Mouse (Mus musculus): Measurements from ENCODE around the gene Svopl. TPM values are rescaled to one million over a fixed set of nuclear protein-coding genes. Genes with fewer than 3 reads are reported as not detected.

The Svopl gene
- total and polyA plus RNA-seq, 3 experiments: 0.39 to 2.1 (median 0.41) TPM

GRCm38 (mm10) chr6:38027771-38028170 is 19.0 kb downstream of the Svopl start:
- peaks cover 8% of the 10 kb centered on the region for H3K4me1 ChIP-seq (ENCODE audit: control insufficient read depth, insufficient read depth, low read length)
- no peak for TF ChIP-seq EP300 (IDR thresholded peaks at IDR 0.05; ENCODE audit: insufficient read depth, low read depth, low read length)
- WGBS: 46% methylated on average over 1 of the region's 1 CpGs
- H3K27me3 ChIP-seq (ENCODE audit: control insufficient read depth, insufficient read depth, low read length): no peaks in the 10 kb centered on the region
- no peak for DNase-seq
- no peak overlapping the region for H3K4me3 ChIP-seq
- H3K9ac ChIP-seq (ENCODE audit: low read depth, low read length): no peak overlapping the region
- no peaks in the 10 kb centered on the region for H3K79me2 ChIP-seq (replicated peaks; ENCODE audit: control insufficient read depth, insufficient read depth, low read length)
- intact Hi-C loops (cut with DNase I): no loop called here
- no peaks in the 10 kb centered on the region for H3K36me3 ChIP-seq (ENCODE audit: control insufficient read depth, insufficient read depth, low read length)
- H3K27ac ChIP-seq: no peak overlapping the region

DNA sequence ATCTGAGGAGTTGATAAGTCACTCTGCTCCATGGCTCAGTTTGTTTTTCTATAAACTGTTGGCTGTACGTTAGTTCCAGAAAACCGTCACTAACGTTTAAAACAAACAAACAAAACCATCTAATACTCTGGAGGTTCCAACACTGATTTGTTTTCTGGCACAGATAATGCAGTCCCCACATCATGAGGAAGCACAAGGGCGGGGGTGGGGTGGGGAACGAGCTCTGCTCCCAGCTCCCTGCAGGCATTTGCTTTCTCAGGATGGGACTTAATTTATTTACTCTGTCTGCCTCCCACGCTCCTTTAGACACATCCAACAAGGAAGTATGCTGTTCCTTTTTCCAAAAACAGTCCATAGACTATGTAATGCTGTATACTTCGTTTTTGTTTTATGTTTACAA is 23.5 kb downstream of the Svopl start:
- Histone ChIP-seq H3K9ac (ENCODE audit: low read depth, low read length) (no peak overlapping the region), H3K79me2 (replicated peaks; ENCODE audit: control insufficient read depth, insufficient read depth, low read length) (no peaks in the 10 kb centered on the region), H3K4me3 (no peak overlapping the region), H3K27ac (peak overlapping the region; percentile 32), H3K27me3 (ENCODE audit: control insufficient read depth, insufficient read depth, low read length) (no peaks in the 10 kb centered on the region), H3K36me3 (ENCODE audit: control insufficient read depth, insufficient read depth, low read length) (no peaks in the 10 kb centered on the region), H3K4me1 (ENCODE audit: control insufficient read depth, insufficient read depth, low read length) (peaks cover 3% of the 10 kb centered on the region; the same call in 1 of the 2 replicates)
- no peak for TF ChIP-seq CTCF (IDR thresholded peaks at IDR 0.05)
- TF ChIP-seq EP300 (IDR thresholded peaks at IDR 0.05; ENCODE audit: insufficient read depth, low read depth, low read length): no peak
- TF ChIP-seq POLR2A (IDR thresholded peaks at IDR 0.05; ENCODE audit: insufficient read depth, low read depth, low read length): no peak
- no peak for DNase-seq
- 22% methylated on average over 7 of the region's 7 CpGs for WGBS
- intact Hi-C loops (cut with DNase I): loop anchor here (5.0 kb wide), 1 partner anchor 34 kb away; no protein-coding TSS in a partner anchor

- Histone ChIP-seq H3K79me2 (replicated peaks; ENCODE audit: control insufficient read depth, insufficient read depth, low read length) (no peaks in the 10 kb centered on the region), H3K27me3 (ENCODE audit: control insufficient read depth, insufficient read depth, low read length) (no peaks in the 10 kb centered on the region), H3K4me1 (ENCODE audit: control insufficient read depth, insufficient read depth, low read length) (peaks cover 3% of the 10 kb centered on the region; the same call in 1 of the 2 replicates), H3K36me3 (ENCODE audit: control insufficient read depth, insufficient read depth, low read length) (no peaks in the 10 kb centered on the region), H3K9ac (ENCODE audit: low read depth, low read length) (no peak overlapping the region), H3K4me3 (no peak overlapping the region), H3K27ac (no peak overlapping the region)
- DNase-seq: no peak
- 85% methylated on average over 7 of the region's 7 CpGs for WGBS
- intact Hi-C loops (cut with DNase I): loop anchor here (5.0 kb wide), 1 partner anchor 36 kb away; no protein-coding TSS in a partner anchor
- TF ChIP-seq EP300 (IDR thresholded peaks at IDR 0.05; ENCODE audit: insufficient read depth, low read depth, low read length) (no peak), POLR2A (IDR thresholded peaks at IDR 0.05; ENCODE audit: insufficient read depth, low read depth, low read length) (no peak), CTCF (IDR thresholded peaks at IDR 0.05) (no peak)
Observed at GRCm38 (mm10) chr6:38021406-38021805, 25.4 kb downstream of the Svopl start.

DNA sequence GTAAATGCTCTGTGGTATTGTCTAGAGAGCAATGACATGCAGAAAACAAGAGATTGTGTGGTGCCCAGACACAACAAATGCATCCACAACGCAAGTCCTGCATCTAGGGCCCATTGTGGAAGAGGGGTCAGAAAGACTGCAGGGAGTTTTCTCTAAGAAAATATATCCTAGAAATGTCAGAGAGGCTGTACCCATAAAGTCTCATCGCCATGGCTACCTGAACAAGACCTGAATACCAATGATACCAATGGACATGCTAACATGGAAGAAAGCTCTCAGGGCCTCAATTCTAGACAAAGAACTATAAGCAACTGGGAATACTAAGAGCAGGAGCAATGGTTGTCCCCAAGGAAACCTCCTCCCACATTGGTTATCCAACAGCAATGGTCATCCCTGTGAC is 34.0 kb downstream of the Svopl start:
- Histone ChIP-seq H3K4me1 (ENCODE audit: control insufficient read depth, insufficient read depth, low read length) (no peaks in the 10 kb centered on the region), H3K4me3 (no peak overlapping the region), H3K9ac (ENCODE audit: low read depth, low read length) (no peak overlapping the region), H3K27me3 (ENCODE audit: control insufficient read depth, insufficient read depth, low read length) (0 out of 2 replicates have a peak, but pooled peaks cover 1% of the 10 kb centered on the region), H3K27ac (no peak overlapping the region), H3K79me2 (replicated peaks; ENCODE audit: control insufficient read depth, insufficient read depth, low read length) (no peaks in the 10 kb centered on the region), H3K36me3 (ENCODE audit: control insufficient read depth, insufficient read depth, low read length) (no peaks in the 10 kb centered on the region)
- intact Hi-C loops (cut with DNase I): no loop called here
- WGBS: 93% methylated on average over 2 of the region's 2 CpGs
- DNase-seq: no peak
- no peak for TF ChIP-seq CTCF (IDR thresholded peaks at IDR 0.05)
- no peak for TF ChIP-seq EP300 (IDR thresholded peaks at IDR 0.05; ENCODE audit: insufficient read depth, low read depth, low read length)
- TF ChIP-seq POLR2A (IDR thresholded peaks at IDR 0.05; ENCODE audit: insufficient read depth, low read depth, low read length): no peak

GRCm38 (mm10) chr6:38007459-38007858 is 39.3 kb downstream of the Svopl start:
- Histone ChIP-seq H3K9ac (ENCODE audit: low read depth, low read length) (no peak overlapping the region), H3K27me3 (ENCODE audit: control insufficient read depth, insufficient read depth, low read length) (0 out of 2 replicates have a peak, but pooled peaks cover 1% of the 10 kb centered on the region), H3K4me1 (ENCODE audit: control insufficient read depth, insufficient read depth, low read length) (no peaks in the 10 kb centered on the region), H3K36me3 (ENCODE audit: control insufficient read depth, insufficient read depth, low read length) (no peaks in the 10 kb centered on the region), H3K27ac (no peak overlapping the region), H3K4me3 (no peak overlapping the region), H3K79me2 (replicated peaks; ENCODE audit: control insufficient read depth, insufficient read depth, low read length) (no peaks in the 10 kb centered on the region)
- peak; percentile 51; the same call in 1 of the 2 replicates for TF ChIP-seq EP300 (IDR thresholded peaks at IDR 0.05; ENCODE audit: insufficient read depth, low read depth, low read length)
- peak; percentile 65 for TF ChIP-seq CTCF (IDR thresholded peaks at IDR 0.05)
- TF ChIP-seq POLR2A (IDR thresholded peaks at IDR 0.05; ENCODE audit: insufficient read depth, low read depth, low read length): no peak
- WGBS: 5% methylated on average over 6 of the region's 6 CpGs
- DNase-seq: peak in 1 of 2 experiments; percentile 30
- intact Hi-C loops (cut with DNase I): loop anchor here (1.0 to 5.0 kb wide), 5 partner anchors 59 to 540 kb away; no protein-coding TSS in a partner anchor

- TF ChIP-seq POLR2A (IDR thresholded peaks at IDR 0.05; ENCODE audit: insufficient read depth, low read depth, low read length): no peak
- TF ChIP-seq EP300 (IDR thresholded peaks at IDR 0.05; ENCODE audit: insufficient read depth, low read depth, low read length): no peak
- no peak for TF ChIP-seq CTCF (IDR thresholded peaks at IDR 0.05)
- no peaks in the 10 kb centered on the region; the same call in none of the 2 replicates for H3K36me3 ChIP-seq (ENCODE audit: control insufficient read depth, insufficient read depth, low read length)
- intact Hi-C loops (cut with DNase I): no loop called here
- H3K9ac ChIP-seq (ENCODE audit: low read depth, low read length): no peak overlapping the region
- H3K4me1 ChIP-seq (ENCODE audit: control insufficient read depth, insufficient read depth, low read length): no peaks in the 10 kb centered on the region
- H3K79me2 ChIP-seq (replicated peaks; ENCODE audit: control insufficient read depth, insufficient read depth, low read length): no peaks in the 10 kb centered on the region
- H3K4me3 ChIP-seq: no peak overlapping the region
- no peak overlapping the region for H3K27ac ChIP-seq
- DNase-seq: no peak
- H3K27me3 ChIP-seq (ENCODE audit: control insufficient read depth, insufficient read depth, low read length): no peaks in the 10 kb centered on the region
- WGBS: 82% methylated on average over 4 of the region's 4 CpGs
Observed at GRCm38 (mm10) chr6:37967386-37967785, 79.4 kb downstream of the Svopl start.
